ENCODE assay signal across 27 mouse cellular contexts in genomic region chr10:44356625-44357024, GRCm38 (mm10).
"Had no signal": no experiment of that assay in that cellular context is flagged by ENCODE, and none has a peak within 500 bp of the region (broad histone marks: within the 10 kb centered on the region; RNA-seq: fewer than 3 reads in every experiment).

No protein-coding gene starts in this region.

- H3K4me1 ChIP-seq: embryonic facial prominence, embryonic 15.5 days; forebrain, embryonic 13.5 days had no signal

- H3K27me3 ChIP-seq: embryonic facial prominence, embryonic 12.5 days; embryonic facial prominence, embryonic 13.5 days; embryonic facial prominence, embryonic 15.5 days; forebrain, embryonic 12.5 days; forebrain, embryonic 13.5 days; forebrain, embryonic 15.5 days had no signal

- H3K9me3 ChIP-seq: embryonic facial prominence, embryonic 10.5 days; embryonic facial prominence, embryonic 12.5 days; embryonic facial prominence, embryonic 13.5 days; embryonic facial prominence, embryonic 15.5 days; forebrain, embryonic 10.5 days; forebrain, embryonic 12.5 days; forebrain, embryonic 13.5 days; forebrain, embryonic 15.5 days had no signal

- H3K4me2 ChIP-seq: embryonic facial prominence, embryonic 12.5 days; embryonic facial prominence, embryonic 13.5 days; embryonic facial prominence, embryonic 15.5 days; forebrain, embryonic 12.5 days; forebrain, embryonic 13.5 days; forebrain, embryonic 15.5 days had no signal

- H3K9ac ChIP-seq: embryonic facial prominence, embryonic 12.5 days; embryonic facial prominence, embryonic 13.5 days; embryonic facial prominence, embryonic 15.5 days; forebrain, embryonic 12.5 days; forebrain, embryonic 13.5 days; forebrain, embryonic 15.5 days; forebrain, postnatal 0 days had no signal

- H3K27ac ChIP-seq: embryonic facial prominence, embryonic 10.5 days; embryonic facial prominence, embryonic 12.5 days; embryonic facial prominence, embryonic 13.5 days; embryonic facial prominence, embryonic 15.5 days; forebrain, embryonic 10.5 days; forebrain, embryonic 12.5 days; forebrain, embryonic 13.5 days; forebrain, embryonic 15.5 days; gastrocnemius, adult 2 months; heart, adult 2 months had no signal

- H3K4me3 ChIP-seq: embryonic facial prominence, embryonic 10.5 days; embryonic facial prominence, embryonic 12.5 days; embryonic facial prominence, embryonic 13.5 days; embryonic facial prominence, embryonic 15.5 days; erythroblast, embryonic 14.5 days; forebrain, embryonic 10.5 days; forebrain, embryonic 12.5 days; forebrain, embryonic 13.5 days; forebrain, embryonic 15.5 days; gastrocnemius, adult 2 months; heart, adult 2 months had no signal

- H3K36me3 ChIP-seq: embryonic facial prominence, embryonic 10.5 days; embryonic facial prominence, embryonic 12.5 days; embryonic facial prominence, embryonic 13.5 days; embryonic facial prominence, embryonic 15.5 days; forebrain, embryonic 10.5 days; forebrain, embryonic 12.5 days; forebrain, embryonic 15.5 days had no signal

- DNase-seq: cerebellum, adult 2 months; cerebellum, adult 8-10 months; cerebellum, adult 9-10 months; cerebellum, adult 9-11 months; cerebellum, postnatal 10 days; cerebellum, postnatal 14 days; cerebellum, postnatal 25 days; cerebellum, postnatal 36 days; forebrain, postnatal 0 days; gastrocnemius, adult 2 months; gastrocnemius, postnatal 10 days; gastrocnemius, postnatal 14 days; gastrocnemius, postnatal 25 days; gastrocnemius, postnatal 36 days; heart, adult 18-20 months; heart, adult 2 months had no signal

- ATAC-seq: forebrain, embryonic 13.5 days; forebrain, embryonic 14.5 days; forebrain, embryonic 15.5 days; forebrain, embryonic 16.5 days; forebrain, postnatal 0 days had no signal
